Mouse (Mus musculus) embryonic facial prominence, embryonic 11.5 days (tissue): ENCODE results near the gene Gm21093. TPM values are rescaled to one million over a fixed set of nuclear protein-coding genes. Genes with fewer than 3 reads are reported as not detected.
"Not testable (repeated sequence)": the region's sequence is repeated elsewhere in the genome, so short reads cannot be mapped to it uniquely, and the experiment has no call there.

Experiments
- ATAC-seq: fragments of 200-750 bp; cut with Nextera tagmentation; replicated peaks from 2 replicates; pipeline ENCODE4 v1.8.0; 2017; ENCODE audit warnings: low read depth; ENCODE audit not compliant: insufficient number of reproducible peaks, low FRiP score, low TSS enrichment
- DNase-seq: peaks from one replicate; pipeline ENCODE4 v3.0.0-alpha.2; 2015; ENCODE audit warnings: low spot score
- H3K27ac ChIP-seq: fragments of 300-500 bp; sonication (generic); replicated peaks from 2 replicates; pipeline ENCODE4 v1.5.1; 2014; ENCODE audit warnings: mild to moderate bottlenecking, low read depth, low read length, control low read depth
- H3K27me3 ChIP-seq: fragments of 300-500 bp; sonication (generic); 2 replicates; pipeline ENCODE4 v1.6.1; 2014; ENCODE audit warnings: mild to moderate bottlenecking, low read length, moderate library complexity, mixed read lengths; ENCODE audit not compliant: control insufficient read depth, insufficient read depth
- H3K36me3 ChIP-seq: fragments of 300-500 bp; sonication (generic); replicated peaks from 2 replicates; pipeline ENCODE4 v1.6.1; 2014; ENCODE audit warnings: low read depth, mild to moderate bottlenecking, low read length, moderate library complexity, mixed read lengths; ENCODE audit not compliant: control insufficient read depth, insufficient read depth
- H3K4me1 ChIP-seq: fragments of 300-500 bp; sonication (generic); 2 replicates; pipeline ENCODE4 v1.6.1; 2014; ENCODE audit warnings: low read length, mixed read lengths; ENCODE audit not compliant: control insufficient read depth, insufficient read depth
- H3K4me2 ChIP-seq: fragments of 300-500 bp; sonication (generic); 2 replicates; pipeline ENCODE4 v1.6.1; 2014; ENCODE audit warnings: low read depth, mild to moderate bottlenecking, control low read depth, low read length, moderate library complexity
- H3K4me3 ChIP-seq: fragments of 300-500 bp; sonication (generic); 2 replicates; pipeline ENCODE4 v1.5.1; 2014; ENCODE audit warnings: low read depth, low read length, control low read depth
- H3K9ac ChIP-seq: fragments of 300-500 bp; sonication (generic); replicated peaks from 2 replicates; pipeline ENCODE4 v1.6.1; 2014; ENCODE audit warnings: mild to moderate bottlenecking, control low read depth, low read length
- H3K9me3 ChIP-seq: fragments of 300-500 bp; sonication (generic); replicated peaks from 2 replicates; pipeline ENCODE4 v1.6.1; 2016; ENCODE audit warnings: mild to moderate bottlenecking, low read length, inconsistent platforms, mixed read lengths; ENCODE audit not compliant: control insufficient read depth
- WGBS: fragments of 180-500 bp; shearing (Covaris S2); extraction: QIAGEN DNeasy Blood & Tissue Kit; methylation state at CpG from one replicate; pipeline ENCODE4 v1.1.7; 2014; 5-methylcytosine and 5-hydroxymethylcytosine counted together
- polyA plus RNA-seq: library from polyadenylated mRNA; unstranded; fragments of >200 nt; fragmentation: Nextera tagmentation; extraction: Ambion mirVana; gene quantifications from 2 replicates; pipeline ENCODE4 v1.2.1, GENCODE M21; 2014

The Gm21093 gene
- 0.15 and 0.29 TPM in 2 replicates for polyA plus RNA-seq

GRCm38 (mm10) chr4:42034626-42035025 lies at the start of gene Gm21093:
Gene Gm21093 (minus strand): TSS chr4:42034726.
- ATAC-seq, H3K36me3 ChIP-seq, H3K9ac ChIP-seq, H3K4me1 ChIP-seq, H3K4me2 ChIP-seq, H3K9me3 ChIP-seq, H3K4me3 ChIP-seq, H3K27me3 ChIP-seq, H3K27ac ChIP-seq, DNase-seq: not testable (repeated sequence)
- WGBS, result no CpG with 5 or more reads among the region's 8 CpGs

Other genes starting within 250 kb of the Gm21093 start
- 5.2 and 9.4 TPM in 2 replicates for gene Gm21541, start 131.1 kb downstream of the Gm21093 start, polyA plus RNA-seq
- 1.5 and 2.0 TPM in 2 replicates for gene Gm20878, start 93.2 kb downstream of the Gm21093 start, polyA plus RNA-seq
- gene Fam205a4, start 68.7 kb downstream of the Gm21093 start, polyA plus RNA-seq, result not detected in 2 replicates
- not detected in 2 replicates for gene Gm3893, start 56.5 kb upstream of the Gm21093 start, polyA plus RNA-seq
- gene Gm13304, start 80.1 kb upstream of the Gm21093 start, polyA plus RNA-seq, result 10.1 TPM in 1 of 2 replicates, not detected in the other
- not detected in 2 replicates for gene Gm13306, start 118.7 kb upstream of the Gm21093 start, polyA plus RNA-seq
- not detected in 2 replicates for gene Gm13305, start 133.9 kb upstream of the Gm21093 start, polyA plus RNA-seq
- gene Gm10600, start 205.9 kb upstream of the Gm21093 start, polyA plus RNA-seq, result not detected in 2 replicates
- 1.7 TPM in 1 of 2 replicates, not detected in the other for gene Ccl21b, start 221.0 kb upstream of the Gm21093 start, polyA plus RNA-seq